Mouse (Mus musculus): Measurements from ENCODE around the gene Zfp383. TPM values are rescaled to one million over a fixed set of nuclear protein-coding genes. Genes with fewer than 3 reads are reported as not detected.

Zfp383 gene
- polyA plus RNA-seq (2012; rRNA removed), result 1.2 and 1.7 TPM in 2 replicates

GRCm38 (mm10) chr7:29908130-29908950 lies at the start of gene Zfp383:
Gene Zfp383, plus strand, starts transcription at chr7:29908223.

GRCm38 (mm10) chr7:29859532-29860517 lies 48.2 kb upstream of the Zfp383 start, which contains the start of gene Zfp420:
Gene Zfp420, plus strand, starts transcription at chr7:29859979.

GRCm38 (mm10) chr7:29905966-29906681 lies 1.9 kb upstream of the Zfp383 start, which contains the start of gene Zfp27:
Gene Zfp27, minus strand, starts transcription at chr7:29906572.

GRCm38 (mm10) chr7:29953513-29954401 lies 45.7 kb downstream of the Zfp383 start, which contains the start of gene Zfp74:
Gene Zfp74, minus strand, starts transcription at chr7:29954089.

Other genes starting within 250 kb of the Zfp383 start
- gene Catsperg2, start 181.2 kb upstream of the Zfp383 start, polyA plus RNA-seq (2012; rRNA removed), result 0.12 and 0.15 TPM in 2 replicates
- 3.1 and 4.0 TPM in 2 replicates for gene Zfp84, start 139.7 kb upstream of the Zfp383 start, polyA plus RNA-seq (2012; rRNA removed)
- 4.4 and 4.5 TPM in 2 replicates for gene Zfp30, start 124.2 kb upstream of the Zfp383 start, polyA plus RNA-seq (2012; rRNA removed)
- gene Zfp790, start 92.1 kb upstream of the Zfp383 start, polyA plus RNA-seq (2012; rRNA removed), result 2.0 and 2.3 TPM in 2 replicates
- gene Zfp940, start 54.6 kb upstream of the Zfp383 start, polyA plus RNA-seq (2012; rRNA removed), result 0.32 and 0.39 TPM in 2 replicates
- 0.85 TPM in 2 replicates for gene Zfp420, start 48.2 kb upstream of the Zfp383 start, polyA plus RNA-seq (2012; rRNA removed)
- 2.6 and 2.9 TPM in 2 replicates for gene Zfp27, start 1.7 kb upstream of the Zfp383 start, polyA plus RNA-seq (2012; rRNA removed)
- 6.0 and 18.7 TPM in 2 replicates for gene Zfp74, start 45.9 kb downstream of the Zfp383 start, polyA plus RNA-seq (2012; rRNA removed)
- gene Zfp568, start 75.7 kb downstream of the Zfp383 start, polyA plus RNA-seq (2012; rRNA removed), result 6.6 TPM in 2 replicates
- gene Zfp14, start 143.2 kb downstream of the Zfp383 start, polyA plus RNA-seq (2012; rRNA removed), result 3.5 TPM in 2 replicates
- gene Zfp82, start 164.7 kb downstream of the Zfp383 start, polyA plus RNA-seq (2012; rRNA removed), result 0.25 and 0.52 TPM in 2 replicates
- 0.17 TPM in 1 of 2 replicates, not detected in the other for gene Gm26920, start 182.2 kb downstream of the Zfp383 start, polyA plus RNA-seq (2012; rRNA removed)
- 1.4 and 1.5 TPM in 2 replicates for gene Zfp566, start 182.3 kb downstream of the Zfp383 start, polyA plus RNA-seq (2012; rRNA removed)
- gene Zfp260, start 186.6 kb downstream of the Zfp383 start, polyA plus RNA-seq (2012; rRNA removed), result 16.3 and 17.8 TPM in 2 replicates
- 1.4 and 1.6 TPM in 2 replicates for gene Zfp382, start 213.7 kb downstream of the Zfp383 start, polyA plus RNA-seq (2012; rRNA removed)